Mouse (Mus musculus) C2C12 (cell line): ENCODE measurements around the gene Fuca1. TPM values are rescaled to one million over a fixed set of nuclear protein-coding genes. Genes with fewer than 3 reads are reported as not detected.

ENCODE experiments used
- H3K27me3 ChIP-seq: one replicate; pipeline ENCODE4 v1.6.1; 2011; ENCODE audit not compliant: control insufficient read depth, insufficient read depth, insufficient read length
- H3K36me3 ChIP-seq: one replicate; pipeline ENCODE4 v1.6.1; 2011; ENCODE audit not compliant: control insufficient read depth, insufficient read depth
- H3K4me3 ChIP-seq: one replicate; pipeline ENCODE4 v1.5.1; 2011; ENCODE audit warnings: mild to moderate bottlenecking, control low read depth; ENCODE audit not compliant: poor library complexity, insufficient read depth, severe bottlenecking
- H3K79me2 ChIP-seq: one replicate; pipeline ENCODE4 v1.6.1; 2011; ENCODE audit not compliant: control insufficient read depth, insufficient read depth
- H3K79me3 ChIP-seq: one replicate; pipeline ENCODE4 v1.6.1; 2011; ENCODE audit warnings: low read depth, control low read depth
- H3ac ChIP-seq: one replicate; pipeline ENCODE3; 2011; ENCODE audit warnings: low read depth; ENCODE audit not compliant: control insufficient read depth, insufficient read length
- CEBPB ChIP-seq: IDR thresholded peaks from one replicate; pipeline ENCODE4 v1.6.1; 2011; ENCODE audit warnings: low read depth, mild to moderate bottlenecking, control low read depth, moderate library complexity
- CTCF ChIP-seq: IDR thresholded peaks from one replicate; pipeline ENCODE4 v1.5.1; 2011; ENCODE audit not compliant: control insufficient read depth, insufficient read depth, insufficient read length
- FOSL1 ChIP-seq: IDR thresholded peaks from one replicate; pipeline ENCODE4 v1.8.0; 2011; ENCODE audit warnings: mild to moderate bottlenecking, low read length; ENCODE audit not compliant: poor library complexity, insufficient read depth, severe bottlenecking
- MAX ChIP-seq: IDR thresholded peaks from one replicate; pipeline ENCODE4 v1.6.1; 2011; ENCODE audit warnings: mild to moderate bottlenecking, control low read depth
- MYOD1 ChIP-seq: IDR thresholded peaks from one replicate; pipeline ENCODE4 v1.6.1; 2011; ENCODE audit warnings: low read depth; ENCODE audit not compliant: control insufficient read depth, insufficient read length
- MYOG ChIP-seq: IDR thresholded peaks from one replicate; pipeline ENCODE4 v1.6.1; 2011; ENCODE audit not compliant: control insufficient read depth, insufficient read length; ENCODE audit errors: extremely low read depth
- USF1 ChIP-seq: IDR thresholded peaks from one replicate; pipeline ENCODE4 v1.6.1; 2011; ENCODE audit warnings: low read depth, mild to moderate bottlenecking, control low read depth, moderate library complexity
- polyA plus RNA-seq: library from polyadenylated mRNA; unstranded; fragments of >200 nt; fragmentation: generic; extraction: Trizol; gene quantifications from one replicate; pipeline ENCODE4 v1.2.1, GENCODE M21; 2012; ENCODE audit warnings: missing spikeins

Gene Fuca1
- polyA plus RNA-seq, 1 experiment = 26.8 TPM

- no peaks in the 10 kb centered on the region for H3K79me2 ChIP-seq
- H3K27me3 ChIP-seq = no peaks in the 10 kb centered on the region
- peaks cover 26% of the 10 kb centered on the region for H3K36me3 ChIP-seq
- no peaks in the 10 kb centered on the region for H3K79me3 ChIP-seq
- TF ChIP-seq MAX (peak; percentile 34), CEBPB (no peak)
- peak within 1 kb of the TSS; percentile 79 for H3K4me3 ChIP-seq
- peak within 1 kb of the TSS; percentile 86 for H3ac ChIP-seq
Measured at GRCm38 (mm10) chr4:135963457-135964193, 43.1 kb downstream of the Fuca1 start, which contains the start of gene Gale. Gene Gale (plus strand): TSS chr4:135963727.

GRCm38 (mm10) chr4:135964426-135964825 lies 43.9 kb downstream of the Fuca1 start:
- Histone ChIP-seq H3K36me3 (peaks cover 32% of the 10 kb centered on the region), H3K79me2 (no peaks in the 10 kb centered on the region), H3ac (peak overlapping the region; percentile 76)

GRCm38 (mm10) chr4:135965113-135965512 lies 44.6 kb downstream of the Fuca1 start:
- TF ChIP-seq FOSL1 = no peak
- no peak for TF ChIP-seq USF1
- TF ChIP-seq MAX = no peak
- no peak for TF ChIP-seq CTCF
- TF ChIP-seq MYOG = no peak
- no peak for TF ChIP-seq MYOD1
- no peak for TF ChIP-seq CEBPB
- H3ac ChIP-seq = no peak overlapping the region
- H3K79me2 ChIP-seq = no peaks in the 10 kb centered on the region
- no peaks in the 10 kb centered on the region for H3K27me3 ChIP-seq
- no peak overlapping the region for H3K4me3 ChIP-seq
- H3K79me3 ChIP-seq = no peaks in the 10 kb centered on the region
- H3K36me3 ChIP-seq = peaks cover 38% of the 10 kb centered on the region

More at GRCm38 (mm10) chr4:135964426-135964825, 43.9 kb downstream of the Fuca1 start:
- Histone ChIP-seq H3K27me3 (no peaks in the 10 kb centered on the region), H3K4me3 (peak overlapping the region; percentile 79), H3K79me3 (no peaks in the 10 kb centered on the region)
- no peak for TF ChIP-seq MAX
- TF ChIP-seq CEBPB = no peak
- TF ChIP-seq FOSL1 = no peak
- no peak for TF ChIP-seq CTCF
- TF ChIP-seq USF1 = no peak
- no peak for TF ChIP-seq MYOD1
- no peak for TF ChIP-seq MYOG

GRCm38 (mm10) chr4:135966283-135966682 lies 45.7 kb downstream of the Fuca1 start:
- Histone ChIP-seq H3K79me2 (peaks cover 12% of the 10 kb centered on the region), H3K27me3 (no peaks in the 10 kb centered on the region), H3K36me3 (peaks cover 43% of the 10 kb centered on the region), H3K4me3 (no peak overlapping the region), H3K79me3 (peaks cover 2% of the 10 kb centered on the region), H3ac (no peak overlapping the region)
- TF ChIP-seq MYOD1 = no peak
- TF ChIP-seq MAX = no peak
- TF ChIP-seq CEBPB = no peak
- no peak for TF ChIP-seq MYOG
- no peak for TF ChIP-seq CTCF
- no peak for TF ChIP-seq FOSL1
- no peak for TF ChIP-seq USF1

GRCm38 (mm10) chr4:135967086-135967760 lies 46.7 kb downstream of the Fuca1 start:
- H3K79me2 ChIP-seq = peaks cover 21% of the 10 kb centered on the region
- no peaks in the 10 kb centered on the region for H3K27me3 ChIP-seq
- peaks cover 43% of the 10 kb centered on the region for H3K36me3 ChIP-seq
- TF ChIP-seq MYOG = no peak
- TF ChIP-seq USF1 = no peak
- no peak for TF ChIP-seq FOSL1
- TF ChIP-seq CEBPB = no peak
- no peak for TF ChIP-seq MAX
- H3ac ChIP-seq = no peak overlapping the region
- H3K4me3 ChIP-seq = no peak overlapping the region
- peaks cover 11% of the 10 kb centered on the region for H3K79me3 ChIP-seq
